Mouse (Mus musculus) embryonic facial prominence, embryonic 15.5 days (tissue): Measurements from ENCODE around the gene Lrch4. TPM values are rescaled to one million over a fixed set of nuclear protein-coding genes. Genes with fewer than 3 reads are reported as not detected.

ENCODE experiments used
- ATAC-seq: fragments of 200-750 bp; cut with Nextera tagmentation; 2 replicates; pipeline ENCODE4 v1.8.0; 2017; ENCODE audit warnings: low read depth, moderate TSS enrichment; ENCODE audit not compliant: insufficient number of reproducible peaks, low FRiP score, low TSS enrichment
- H3K27ac ChIP-seq: fragments of 300-500 bp; sonication (generic); replicated peaks from 2 replicates; pipeline ENCODE4 v1.5.1; 2015; ENCODE audit warnings: mild to moderate bottlenecking, inconsistent platforms
- H3K27me3 ChIP-seq: fragments of 300-500 bp; sonication (generic); 2 replicates; pipeline ENCODE4 v1.6.1; 2015; ENCODE audit warnings: inconsistent platforms
- H3K36me3 ChIP-seq: fragments of 300-500 bp; sonication (generic); 2 replicates; pipeline ENCODE4 v1.6.1; 2015; ENCODE audit warnings: mild to moderate bottlenecking, inconsistent platforms
- H3K4me1 ChIP-seq: fragments of 300-500 bp; sonication (generic); 2 replicates; pipeline ENCODE4 v1.6.1; 2015; ENCODE audit warnings: inconsistent platforms
- H3K4me2 ChIP-seq: fragments of 300-500 bp; sonication (generic); replicated peaks from 2 replicates; pipeline ENCODE4 v1.6.1; 2015; ENCODE audit warnings: mild to moderate bottlenecking, inconsistent platforms
- H3K4me3 ChIP-seq: fragments of 300-500 bp; sonication (generic); replicated peaks from 2 replicates; pipeline ENCODE4 v1.5.1; 2015; ENCODE audit warnings: mild to moderate bottlenecking, inconsistent platforms
- H3K9ac ChIP-seq: fragments of 300-500 bp; sonication (generic); 2 replicates; pipeline ENCODE4 v1.6.1; 2015; ENCODE audit warnings: inconsistent platforms
- H3K9me3 ChIP-seq: fragments of 300-500 bp; sonication (generic); replicated peaks from 2 replicates; pipeline ENCODE4 v1.6.1; 2016; ENCODE audit warnings: inconsistent platforms
- WGBS: fragments of 180-500 bp; shearing (Covaris S2); methylation state at CpG from one replicate; pipeline ENCODE4 v1.1.7; 2015; 5-methylcytosine and 5-hydroxymethylcytosine counted together
- polyA plus RNA-seq: library from polyadenylated mRNA; unstranded; fragments of >200 nt; fragmentation: Nextera tagmentation; extraction: Ambion mirVana; gene quantifications from 2 replicates; pipeline ENCODE4 v1.2.1, GENCODE M21; 2015

Lrch4 gene
- polyA plus RNA-seq, 1 experiment from 2014 or later = 48.9 TPM

DNA sequence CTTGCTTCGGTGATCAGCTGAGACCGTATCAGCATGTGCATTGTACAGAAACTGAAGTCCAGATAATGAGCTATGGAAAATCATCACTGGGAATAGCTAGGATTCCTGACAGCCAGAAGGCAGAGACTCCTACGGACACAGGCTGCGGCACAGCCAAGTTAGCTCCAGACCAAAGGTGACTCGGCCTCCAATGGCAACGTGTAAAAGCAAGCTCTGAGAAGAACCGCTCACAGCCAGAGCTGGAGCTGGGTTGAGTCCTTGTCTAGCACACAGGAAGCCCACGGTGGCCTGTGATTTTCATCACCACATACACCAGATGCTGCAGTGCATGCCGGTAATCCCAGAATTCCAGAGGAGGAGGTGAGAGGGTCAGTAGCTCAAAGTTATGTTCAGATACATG lies 61.6 kb downstream of the Lrch4 start:
- Histone ChIP-seq H3K4me1 (no peaks in the 10 kb centered on the region), H3K27ac (no peak overlapping the region), H3K27me3 (no peaks in the 10 kb centered on the region), H3K9me3 (no peaks in the 10 kb centered on the region), H3K36me3 (no peaks in the 10 kb centered on the region), H3K4me2 (no peak overlapping the region), H3K9ac (no peak overlapping the region), H3K4me3 (no peak overlapping the region)
- ATAC-seq = no peak
- WGBS = 54% methylated on average over 9 of the region's 9 CpGs

Other genes starting within 250 kb of the Lrch4 start
- 0.21 and 0.23 TPM in 2 replicates for gene Zan, start 152.1 kb upstream of the Lrch4 start, polyA plus RNA-seq
- 45.1 and 45.9 TPM in 2 replicates for gene Pop7, start 126.6 kb upstream of the Lrch4 start, polyA plus RNA-seq
- 12.7 and 15.5 TPM in 2 replicates for gene Gigyf1, start 110.6 kb upstream of the Lrch4 start, polyA plus RNA-seq
- not detected in 2 replicates for gene Epo, start 95.9 kb upstream of the Lrch4 start, polyA plus RNA-seq
- gene Gnb2, start 95.6 kb upstream of the Lrch4 start, polyA plus RNA-seq = 442 and 451 TPM in 2 replicates
- gene Actl6b, start 75.6 kb upstream of the Lrch4 start, polyA plus RNA-seq = 1.4 and 2.8 TPM in 2 replicates
- gene Tfr2, start 59.3 kb upstream of the Lrch4 start, polyA plus RNA-seq = 1.5 and 2.0 TPM in 2 replicates
- 43.3 and 47.3 TPM in 2 replicates for gene Mospd3, start 28.1 kb upstream of the Lrch4 start, polyA plus RNA-seq
- 261 and 273 TPM in 2 replicates for gene Pcolce, start 15.3 kb upstream of the Lrch4 start, polyA plus RNA-seq
- 0.25 and 0.26 TPM in 2 replicates for gene Fbxo24, start 119 bp upstream of the Lrch4 start, polyA plus RNA-seq
- 12.7 and 13.1 TPM in 2 replicates for gene Gm20605, start 54 bp downstream of the Lrch4 start, polyA plus RNA-seq
- gene Sap25, start 12.2 kb downstream of the Lrch4 start, polyA plus RNA-seq = 10.1 and 10.2 TPM in 2 replicates
- 0.16 and 0.28 TPM in 2 replicates for gene Irs3, start 16.6 kb downstream of the Lrch4 start, polyA plus RNA-seq
- 16.5 and 18.1 TPM in 2 replicates for gene Agfg2, start 55.6 kb downstream of the Lrch4 start, polyA plus RNA-seq
- gene Nyap1, start 112.5 kb downstream of the Lrch4 start, polyA plus RNA-seq = 4.6 and 4.7 TPM in 2 replicates
- 167 and 175 TPM in 2 replicates for gene Tsc22d4, start 116.6 kb downstream of the Lrch4 start, polyA plus RNA-seq
- gene Ppp1r35, start 149.7 kb downstream of the Lrch4 start, polyA plus RNA-seq = 34.5 and 39.9 TPM in 2 replicates
- 12.4 and 13.7 TPM in 2 replicates for gene Mepce, start 158.5 kb downstream of the Lrch4 start, polyA plus RNA-seq
- 22.4 and 26.1 TPM in 2 replicates for gene Zcwpw1, start 158.7 kb downstream of the Lrch4 start, polyA plus RNA-seq
- gene Pilra, start 207.2 kb downstream of the Lrch4 start, polyA plus RNA-seq = 0.68 and 1.5 TPM in 2 replicates
- 0.19 TPM in 1 of 2 replicates, not detected in the other for gene Pilrb1, start 229.0 kb downstream of the Lrch4 start, polyA plus RNA-seq
- gene Pilrb2, start 242.7 kb downstream of the Lrch4 start, polyA plus RNA-seq = 0.39 and 1.2 TPM in 2 replicates